Mouse (Mus musculus) midbrain, postnatal 0 days (tissue): ENCODE data around the gene Dyrk3. TPM values are rescaled to one million over a fixed set of nuclear protein-coding genes. Genes with fewer than 3 reads are reported as not detected.

Experiments
- ATAC-seq: fragments of 200-750 bp; cut with Nextera tagmentation; 2 replicates; pipeline ENCODE4 v1.8.0; 2017; ENCODE audit warnings: moderate number of reproducible peaks, mild to moderate bottlenecking, moderate TSS enrichment, moderate library complexity; ENCODE audit not compliant: low FRiP score
- DNase-seq: peaks from one replicate; pipeline ENCODE4 v3.0.0-alpha.2; 2015; ENCODE audit warnings: low spot score
- H3K27ac ChIP-seq: fragments of 300-500 bp; sonication (generic); 2 replicates; pipeline ENCODE4 v1.5.1; 2014; ENCODE audit warnings: low read depth, mild to moderate bottlenecking, low read length, mixed read lengths
- H3K27me3 ChIP-seq: fragments of 300-500 bp; sonication (generic); 2 replicates; pipeline ENCODE4 v1.6.1; 2014; ENCODE audit warnings: low read length, control low read depth, mixed read lengths; ENCODE audit not compliant: insufficient read depth
- H3K36me3 ChIP-seq: fragments of 300-500 bp; sonication (generic); 2 replicates; pipeline ENCODE4 v1.6.1; 2014; ENCODE audit warnings: low read length, control low read depth, mixed read lengths; ENCODE audit not compliant: insufficient read depth
- H3K4me1 ChIP-seq: fragments of 300-500 bp; sonication (generic); 2 replicates; pipeline ENCODE4 v1.6.1; 2014; ENCODE audit warnings: mild to moderate bottlenecking, control low read depth, antibody characterized with exemption, low read length, mixed read lengths; ENCODE audit not compliant: insufficient read depth
- H3K4me2 ChIP-seq: fragments of 300-500 bp; sonication (generic); 2 replicates; pipeline ENCODE4 v1.6.1; 2014; ENCODE audit warnings: low read depth, mild to moderate bottlenecking, low read length, mixed read lengths; ENCODE audit not compliant: poor library complexity, severe bottlenecking
- H3K4me3 ChIP-seq: fragments of 300-500 bp; sonication (generic); 2 replicates; pipeline ENCODE4 v1.5.1; 2014; ENCODE audit warnings: low read depth, mild to moderate bottlenecking, low read length, moderate library complexity
- H3K9ac ChIP-seq: fragments of 300-500 bp; sonication (generic); replicated peaks from 2 replicates; pipeline ENCODE4 v1.6.1; 2014; ENCODE audit warnings: mild to moderate bottlenecking, low read length, moderate library complexity, mixed read lengths; ENCODE audit not compliant: poor library complexity, severe bottlenecking
- H3K9me3 ChIP-seq: fragments of 300-500 bp; sonication (generic); 2 replicates; pipeline ENCODE4 v1.6.1; 2016; ENCODE audit warnings: low read length, control low read depth
- CTCF ChIP-seq: IDR thresholded peaks from 2 replicates; pipeline ENCODE4 v1.5.1; 2016; ENCODE audit warnings: antibody characterized with exemption, mild to moderate bottlenecking
- WGBS: fragments of 180-500 bp; shearing (Covaris S2); extraction: QIAGEN DNeasy Blood & Tissue Kit; methylation state at CpG from one replicate; pipeline ENCODE4 v1.1.7; 2014; 5-methylcytosine and 5-hydroxymethylcytosine counted together
- polyA plus RNA-seq: library from polyadenylated mRNA; unstranded; fragments of >200 nt; fragmentation: Nextera tagmentation; extraction: Ambion mirVana; gene quantifications from 2 replicates; pipeline ENCODE4 v1.2.1, GENCODE M21; 2015
- total RNA-seq: library from RNA; depleted of rRNA; stranded (reverse); fragments of >200 nt; gene quantifications from 2 replicates; pipeline ENCODE4 v1.2.3, GENCODE M21; 2014

The Dyrk3 gene
- total and polyA plus RNA-seq, 2 experiments from 2014 or later, result 12.0 to 13.0 TPM

DNA sequence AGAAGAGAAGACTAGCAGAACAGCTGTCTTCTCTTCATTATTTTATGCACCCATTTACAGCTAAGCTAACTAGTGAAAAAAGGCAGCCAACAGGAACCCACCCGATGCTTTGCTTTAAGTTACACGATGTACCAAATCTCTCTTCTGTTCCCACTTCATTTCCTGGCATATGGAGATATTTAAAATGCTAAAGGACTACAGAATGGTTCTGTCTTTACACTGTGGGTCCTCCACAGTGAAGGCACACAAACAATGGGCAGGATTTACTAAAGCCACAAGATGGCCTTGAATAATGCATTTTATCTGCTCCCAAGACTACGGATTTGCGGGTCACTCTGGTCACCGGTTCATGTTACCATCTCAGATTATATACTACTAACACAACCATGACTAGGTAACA is 1.0 kb downstream of the Dyrk3 start:
- peaks cover 8% of the 10 kb centered on the region; the same call in 1 of the 2 replicates for H3K4me1 ChIP-seq
- H3K27me3 ChIP-seq, result no peaks in the 10 kb centered on the region
- WGBS, result 3% methylated on average over 5 of the region's 5 CpGs
- H3K27ac ChIP-seq, result no peak overlapping the region
- no peaks in the 10 kb centered on the region for H3K36me3 ChIP-seq
- H3K4me3 ChIP-seq, result peak overlapping the region; percentile 82
- 0 out of 2 replicates have a peak overlapping the region, but pooled peaks have one; percentile 86 for H3K9ac ChIP-seq
- ATAC-seq (no peak), DNase-seq (no peak)
- no peak for TF ChIP-seq CTCF
- no peaks in the 10 kb centered on the region for H3K9me3 ChIP-seq
- peak overlapping the region; percentile 79 for H3K4me2 ChIP-seq

DNA sequence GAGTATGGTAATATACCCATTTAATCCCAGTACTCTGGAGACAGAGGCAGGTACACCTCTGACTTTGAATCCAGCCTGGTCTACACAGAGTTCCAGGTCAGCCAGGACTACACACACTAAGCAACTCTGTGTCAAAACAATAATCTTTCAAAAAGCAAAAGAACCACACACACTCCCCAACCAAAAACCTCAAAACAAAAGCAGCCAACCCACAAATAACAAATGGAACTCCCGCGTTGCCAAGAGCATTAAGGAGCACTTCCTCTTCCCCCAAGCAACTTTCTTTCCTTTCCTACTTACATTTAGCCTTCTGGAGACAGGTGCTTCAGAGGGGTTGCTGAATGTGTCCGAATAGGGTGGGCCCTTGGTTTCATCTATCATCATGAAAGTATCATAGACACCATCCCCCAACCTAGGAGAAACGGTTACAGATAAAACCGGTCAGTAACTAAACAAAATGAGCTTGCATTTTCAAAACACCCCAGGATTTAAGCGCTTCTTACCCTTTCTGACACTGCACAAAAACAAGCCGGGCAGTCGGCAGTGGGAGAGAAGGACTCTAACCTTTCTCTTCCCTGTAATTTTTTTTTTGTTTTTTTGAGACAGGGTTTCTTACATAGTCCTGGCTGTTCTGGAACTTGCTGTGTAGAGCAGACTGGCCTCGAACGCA is 2.0 kb downstream of the Dyrk3 start:
- TF ChIP-seq CTCF, result no peak
- Histone ChIP-seq H3K27me3 (no peaks in the 10 kb centered on the region), H3K4me3 (peak overlapping the region; percentile 82; the same call in 1 of the 2 replicates), H3K4me1 (peaks cover 8% of the 10 kb centered on the region; the same call in 1 of the 2 replicates), H3K36me3 (no peaks in the 10 kb centered on the region), H3K9me3 (no peaks in the 10 kb centered on the region), H3K27ac (no peak overlapping the region), H3K9ac (no peak overlapping the region), H3K4me2 (peak overlapping the region; percentile 79; the same call in 1 of the 2 replicates)
- 80% methylated on average over 10 of the region's 10 CpGs for WGBS
- DNase-seq, result no peak
- ATAC-seq, result no peak

DNA sequence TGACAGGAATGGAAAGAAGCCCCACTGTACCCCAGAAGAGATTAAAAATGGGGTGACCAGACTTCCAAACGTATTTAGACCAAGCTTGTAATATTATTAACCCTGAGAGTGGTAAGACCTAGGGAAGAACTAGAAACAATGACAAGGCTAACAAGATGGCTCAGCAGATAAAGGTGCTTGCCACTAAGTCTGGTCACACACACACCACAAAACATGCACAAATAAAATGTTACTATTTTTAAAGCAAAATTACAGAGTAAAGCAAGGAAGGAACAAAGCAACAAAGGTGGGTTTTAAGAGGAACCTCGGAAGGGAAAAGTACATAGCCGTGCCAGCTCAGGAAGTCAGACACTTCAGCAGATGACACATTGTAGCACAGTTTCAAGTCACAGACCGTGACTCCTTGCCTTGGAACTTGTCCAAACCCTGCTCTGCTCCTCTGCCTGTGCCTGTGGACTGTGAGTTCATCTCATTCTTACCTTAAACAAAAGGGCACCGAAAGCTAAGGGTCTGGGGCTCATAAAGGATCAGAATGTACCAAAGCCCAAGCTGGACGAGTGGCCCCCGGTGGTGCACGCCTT is 3.1 kb downstream of the Dyrk3 start:
- H3K4me2 ChIP-seq, result no peak overlapping the region
- H3K27ac ChIP-seq, result no peak overlapping the region
- no peaks in the 10 kb centered on the region for H3K27me3 ChIP-seq
- TF ChIP-seq CTCF, result no peak
- peaks cover 8% of the 10 kb centered on the region; the same call in 1 of the 2 replicates for H3K4me1 ChIP-seq
- H3K4me3 ChIP-seq, result no peak overlapping the region
- 0 out of 2 replicates have a peak, but pooled peaks cover 4% of the 10 kb centered on the region for H3K36me3 ChIP-seq
- no peak overlapping the region for H3K9ac ChIP-seq
- WGBS, result 50% methylated on average over 8 of the region's 8 CpGs
- ATAC-seq (no peak), DNase-seq (no peak)
- H3K9me3 ChIP-seq, result no peaks in the 10 kb centered on the region

DNA sequence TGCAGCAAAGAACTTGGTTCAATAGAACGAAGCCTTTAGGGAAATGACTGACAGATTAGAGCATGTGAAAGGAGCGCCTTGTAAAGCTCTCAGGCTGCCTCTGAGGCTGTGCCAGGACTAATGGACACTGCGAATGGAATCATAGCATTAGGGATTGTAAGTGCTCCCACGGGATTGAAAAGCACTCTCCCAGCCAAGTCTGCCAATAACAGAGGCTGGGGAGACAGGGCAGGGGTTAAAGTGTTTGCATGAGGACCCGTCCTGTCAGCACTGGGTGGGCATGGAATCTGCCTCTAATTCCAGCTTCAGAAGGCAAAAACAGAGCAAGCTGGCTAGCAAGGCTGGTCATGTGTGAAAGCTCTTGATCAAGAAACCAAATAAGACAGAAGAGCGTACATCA is 3.9 kb downstream of the Dyrk3 start:
- no peak for TF ChIP-seq CTCF
- H3K36me3 ChIP-seq, result peaks cover 11% of the 10 kb centered on the region
- DNase-seq, result peak; percentile 72
- no peaks in the 10 kb centered on the region for H3K27me3 ChIP-seq
- peak overlapping the region; percentile 14; the same call in 1 of the 2 replicates for H3K9ac ChIP-seq
- WGBS, result 24% methylated on average over 6 of the region's 6 CpGs
- no peak overlapping the region for H3K4me3 ChIP-seq
- no peak for ATAC-seq
- H3K9me3 ChIP-seq, result no peaks in the 10 kb centered on the region
- no peak overlapping the region for H3K27ac ChIP-seq
- H3K4me1 ChIP-seq, result peaks cover 8% of the 10 kb centered on the region; the same call in 1 of the 2 replicates
- H3K4me2 ChIP-seq, result no peak overlapping the region

DNA sequence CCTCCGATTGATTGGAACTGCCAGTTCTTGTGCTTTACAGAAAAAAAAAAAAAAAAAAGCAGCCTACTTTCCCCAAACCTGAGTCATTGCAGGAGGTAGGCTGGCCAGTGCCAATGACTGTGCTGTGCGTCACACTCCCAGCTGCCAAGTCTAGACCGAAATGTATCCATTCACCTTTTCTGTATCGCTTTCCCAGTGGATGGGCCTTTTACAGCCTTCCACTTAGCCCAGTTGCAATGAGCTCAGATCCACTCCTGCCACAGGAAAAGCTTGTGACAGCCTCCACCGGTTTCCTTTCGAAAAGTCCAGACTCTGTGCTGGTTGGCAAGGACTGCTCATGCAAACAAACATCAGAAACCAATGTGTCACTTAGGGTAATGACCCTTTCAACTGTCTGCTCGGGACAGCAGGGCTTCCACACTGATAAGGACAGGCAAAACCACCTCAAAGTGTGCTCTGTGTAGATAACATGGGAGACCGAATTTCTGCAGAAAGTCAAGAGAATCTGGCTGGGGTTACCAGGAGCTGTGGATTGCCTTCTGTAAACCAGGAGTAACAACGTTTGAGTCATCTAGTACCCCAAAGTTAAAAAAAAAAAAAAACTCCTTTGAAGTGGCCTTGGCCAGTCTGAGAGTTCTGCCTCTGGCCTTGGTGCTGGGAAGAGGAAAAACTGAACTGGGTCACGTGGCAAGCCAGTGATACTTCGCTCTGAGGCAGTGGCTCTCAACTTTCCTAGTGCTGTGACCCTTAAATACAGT is 12.0 kb downstream of the Dyrk3 start:
- no peak for TF ChIP-seq CTCF
- ATAC-seq (no peak), DNase-seq (no peak)
- no peaks in the 10 kb centered on the region for H3K4me1 ChIP-seq
- no peak overlapping the region for H3K27ac ChIP-seq
- peaks cover 33% of the 10 kb centered on the region for H3K36me3 ChIP-seq
- no peaks in the 10 kb centered on the region for H3K9me3 ChIP-seq
- no peak overlapping the region for H3K4me2 ChIP-seq
- H3K27me3 ChIP-seq, result no peaks in the 10 kb centered on the region
- no peak overlapping the region for H3K9ac ChIP-seq
- no peak overlapping the region for H3K4me3 ChIP-seq
- 87% methylated on average over 11 of the region's 11 CpGs for WGBS
